Mouse (Mus musculus): Measurements from ENCODE around the gene Ror1. TPM values are rescaled to one million over a fixed set of nuclear protein-coding genes. Genes with fewer than 3 reads are reported as not detected.
A peak's percentile ranks its signal among the peaks of the same experiment; 100 is the strongest.

The Ror1 gene
- polyA plus RNA-seq (2015; fragmentation: Nextera tagmentation; extraction: Ambion mirVana) = 1.6 and 1.9 TPM in 2 replicates

DNA sequence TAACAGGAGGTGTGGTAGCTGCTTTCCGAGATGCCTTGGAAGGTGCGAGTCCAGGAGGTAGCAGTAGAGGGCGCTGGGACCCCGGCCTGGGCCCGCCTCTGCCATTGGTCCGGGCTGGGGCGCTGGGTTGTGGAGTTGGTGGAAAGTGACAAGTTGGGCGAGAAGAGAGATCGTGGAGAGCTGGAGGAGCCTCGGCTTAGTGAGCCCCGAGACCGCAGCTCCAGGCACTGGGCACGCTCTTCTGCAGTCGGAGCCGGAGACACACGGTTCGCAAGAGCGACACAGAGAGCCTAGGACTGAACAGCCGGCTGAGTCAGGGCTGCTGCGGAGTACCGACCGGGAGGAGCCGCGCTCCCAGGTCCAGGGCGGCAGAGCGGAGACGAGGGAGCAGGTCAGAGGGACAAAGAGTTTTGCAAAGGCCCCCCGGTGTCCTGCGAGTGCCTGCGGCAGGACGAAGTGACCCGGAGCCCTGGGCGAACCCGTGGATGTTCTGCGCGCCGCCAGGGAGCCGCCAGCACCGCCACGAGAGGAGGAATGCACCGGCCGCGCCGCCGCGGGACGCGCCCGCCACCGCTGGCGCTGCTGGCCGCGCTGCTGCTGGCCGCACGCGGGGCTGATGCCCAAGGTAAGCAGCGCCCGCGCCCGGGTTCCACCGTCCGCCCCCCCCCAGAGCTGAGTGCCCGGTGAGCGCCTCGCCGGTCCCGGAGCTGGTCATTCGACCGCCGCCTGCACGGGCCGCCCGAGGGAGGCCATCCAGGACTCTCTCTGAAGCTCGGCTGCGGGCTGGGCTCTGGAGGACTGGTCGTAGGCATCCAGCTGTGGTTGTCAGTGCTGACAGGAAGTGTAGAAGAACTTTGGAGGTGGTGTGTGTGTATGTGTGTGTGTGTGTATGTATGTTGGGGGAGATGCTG, at the start of gene Ror1:
Ror1 (plus strand) TSS at position 107 of the 911 bp plus-strand sequence.
- Histone ChIP-seq H3K27me3 (peaks cover 4% of the 10 kb centered on the region; the same call in 1 of the 2 replicates), H3K4me2 (peak within 1 kb of the TSS; percentile 79), H3K36me3 (no peaks in the 10 kb centered on the region), H3K4me3 (peak within 1 kb of the TSS; percentile 60), H3K9me3 (no peaks in the 10 kb centered on the region), H3K9ac (peak within 1 kb of the TSS; percentile 48), H3K4me1 (replicated peaks) (peaks cover 19% of the 10 kb centered on the region), H3K27ac (replicated peaks) (peak within 1 kb of the TSS; percentile 35)
- WGBS = under 1% methylated on average over 70 of the region's 76 CpGs
- peak; percentile 93 for ATAC-seq (ENCODE audit: low FRiP score, low read depth)

DNA sequence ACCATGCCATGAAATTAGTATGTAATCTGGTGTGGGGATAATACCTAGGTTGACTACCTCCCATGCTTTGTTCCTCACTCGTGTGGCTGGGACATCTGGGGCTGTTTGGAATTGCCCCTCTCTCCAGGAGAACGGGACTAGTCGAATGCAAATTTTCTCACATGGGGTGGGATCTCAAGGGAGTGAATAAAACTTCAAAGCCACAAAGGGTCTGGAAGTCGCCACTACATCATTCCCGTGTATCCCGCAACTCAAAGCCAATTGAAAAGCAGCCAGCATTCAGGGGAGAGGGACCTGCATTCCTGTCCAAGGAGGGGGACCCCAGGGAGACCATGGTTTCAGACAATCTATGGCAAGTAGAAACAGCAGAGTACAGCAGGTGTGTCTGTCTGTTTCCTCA, 48.5 kb upstream of the Ror1 start:
- Histone ChIP-seq H3K9ac (no peak overlapping the region), H3K27me3 (no peaks in the 10 kb centered on the region), H3K9me3 (no peaks in the 10 kb centered on the region), H3K36me3 (no peaks in the 10 kb centered on the region), H3K4me3 (no peak overlapping the region), H3K4me2 (no peak overlapping the region), H3K4me1 (replicated peaks) (no peaks in the 10 kb centered on the region; the same call in 1 of the 2 replicates), H3K27ac (replicated peaks) (no peak overlapping the region)
- ATAC-seq (ENCODE audit: low FRiP score, low read depth) = no peak
- WGBS = 30% methylated on average over 6 of the region's 6 CpGs

DNA sequence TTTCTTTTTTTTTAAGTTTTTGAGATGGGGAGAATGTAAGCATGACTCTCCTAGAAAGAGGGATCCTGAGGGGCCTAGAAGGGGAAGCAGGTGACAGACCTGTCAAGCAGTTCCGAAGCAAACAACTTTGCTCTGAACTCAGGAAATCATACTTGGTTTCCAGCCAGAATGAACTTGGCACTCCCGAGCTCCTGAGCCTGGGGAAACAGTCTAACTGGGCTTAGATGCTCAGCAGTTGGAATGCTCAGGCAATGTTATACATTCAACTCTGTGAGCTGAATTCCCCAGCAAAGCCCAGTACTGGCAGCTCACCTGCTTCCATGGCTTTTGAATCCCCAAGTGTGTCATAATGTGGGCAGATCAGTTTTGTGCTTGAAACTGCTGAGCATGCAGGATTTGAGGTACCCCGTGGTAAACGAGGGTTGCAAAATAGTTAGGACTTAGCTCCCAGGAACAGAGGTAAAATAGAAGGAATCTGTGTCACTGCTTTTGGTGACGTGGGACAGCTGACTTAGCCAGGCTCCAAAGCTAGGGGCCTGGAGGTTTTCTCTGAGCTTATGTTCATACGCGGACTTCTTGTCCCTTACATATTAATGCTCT, 47.1 kb upstream of the Ror1 start:
- ATAC-seq (ENCODE audit: low FRiP score, low read depth) = no peak
- no peak overlapping the region for H3K4me2 ChIP-seq
- H3K27ac ChIP-seq (replicated peaks) = no peak overlapping the region
- H3K36me3 ChIP-seq = no peaks in the 10 kb centered on the region
- no peak overlapping the region for H3K4me3 ChIP-seq
- H3K27me3 ChIP-seq = no peaks in the 10 kb centered on the region
- H3K9ac ChIP-seq = no peak overlapping the region
- no peaks in the 10 kb centered on the region for H3K9me3 ChIP-seq
- WGBS = 76% methylated on average over 7 of the region's 7 CpGs
- no peaks in the 10 kb centered on the region; the same call in 1 of the 2 replicates for H3K4me1 ChIP-seq (replicated peaks)

DNA sequence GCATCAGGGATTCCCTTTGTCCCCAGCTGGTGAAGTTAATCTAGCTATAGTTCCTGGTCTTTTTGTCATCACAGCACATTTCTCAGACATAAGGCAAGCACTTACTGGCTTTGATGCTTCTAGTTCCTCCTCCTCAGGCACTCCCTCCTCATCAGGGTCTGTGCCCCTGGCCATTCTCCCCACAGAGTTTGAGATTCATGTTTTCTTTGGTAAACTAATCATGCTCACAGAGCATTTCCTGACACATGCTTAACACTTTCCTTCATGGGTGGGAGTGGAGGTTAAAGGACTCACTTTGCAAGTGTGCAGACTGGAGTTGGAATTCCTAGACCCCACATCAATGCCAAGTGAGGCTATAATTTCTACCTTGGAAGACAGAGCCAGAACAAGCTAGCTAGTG, 43.8 kb upstream of the Ror1 start:
- no peaks in the 10 kb centered on the region for H3K9me3 ChIP-seq
- H3K27me3 ChIP-seq = no peaks in the 10 kb centered on the region
- no peaks in the 10 kb centered on the region for H3K36me3 ChIP-seq
- no peak overlapping the region for H3K27ac ChIP-seq (replicated peaks)
- no peak overlapping the region for H3K4me2 ChIP-seq
- ATAC-seq (ENCODE audit: low FRiP score, low read depth) = no peak
- no peak overlapping the region for H3K9ac ChIP-seq
- no peak overlapping the region for H3K4me3 ChIP-seq
- peaks cover 5% of the 10 kb centered on the region; the same call in 1 of the 2 replicates for H3K4me1 ChIP-seq (replicated peaks)

DNA sequence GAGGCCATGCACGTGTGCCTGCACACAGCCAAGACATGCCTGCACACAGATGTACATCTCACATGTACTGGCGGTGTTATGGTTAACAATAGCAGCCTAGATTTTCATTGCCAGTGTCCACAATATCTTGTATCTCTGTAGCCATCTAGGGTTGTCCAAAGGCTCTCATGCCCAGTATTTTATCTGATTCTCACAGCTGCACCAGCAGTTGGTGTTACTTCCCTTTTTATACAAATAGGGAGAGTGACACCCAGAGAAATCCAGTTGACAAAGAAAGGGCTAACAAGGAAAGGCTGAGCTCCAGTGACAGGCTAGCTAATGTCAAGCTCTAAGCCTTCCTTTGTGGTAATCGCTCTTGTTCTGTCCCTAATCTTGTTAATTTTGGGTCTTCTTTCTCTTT, 43.3 kb upstream of the Ror1 start:
- H3K27me3 ChIP-seq = no peaks in the 10 kb centered on the region
- no peaks in the 10 kb centered on the region for H3K9me3 ChIP-seq
- WGBS = 80% methylated on average over 3 of the region's 3 CpGs
- no peaks in the 10 kb centered on the region for H3K36me3 ChIP-seq
- H3K4me3 ChIP-seq = no peak overlapping the region
- no peak for ATAC-seq (ENCODE audit: low FRiP score, low read depth)
- no peak overlapping the region for H3K9ac ChIP-seq
- H3K27ac ChIP-seq (replicated peaks) = no peak overlapping the region
- H3K4me1 ChIP-seq (replicated peaks) = peaks cover 5% of the 10 kb centered on the region; the same call in 1 of the 2 replicates
- no peak overlapping the region for H3K4me2 ChIP-seq

GRCm38 (mm10) chr4:100056046-100056445, 39.5 kb upstream of the Ror1 start:
- Histone ChIP-seq H3K9ac (no peak overlapping the region), H3K27ac (replicated peaks) (no peak overlapping the region), H3K4me3 (no peak overlapping the region), H3K36me3 (no peaks in the 10 kb centered on the region), H3K27me3 (no peaks in the 10 kb centered on the region), H3K4me1 (replicated peaks) (0 out of 2 replicates have a peak, but pooled peaks cover 5% of the 10 kb centered on the region), H3K4me2 (no peak overlapping the region), H3K9me3 (no peaks in the 10 kb centered on the region)
- no peak for ATAC-seq (ENCODE audit: low FRiP score, low read depth)
- 71% methylated on average over 9 of the region's 9 CpGs for WGBS

DNA sequence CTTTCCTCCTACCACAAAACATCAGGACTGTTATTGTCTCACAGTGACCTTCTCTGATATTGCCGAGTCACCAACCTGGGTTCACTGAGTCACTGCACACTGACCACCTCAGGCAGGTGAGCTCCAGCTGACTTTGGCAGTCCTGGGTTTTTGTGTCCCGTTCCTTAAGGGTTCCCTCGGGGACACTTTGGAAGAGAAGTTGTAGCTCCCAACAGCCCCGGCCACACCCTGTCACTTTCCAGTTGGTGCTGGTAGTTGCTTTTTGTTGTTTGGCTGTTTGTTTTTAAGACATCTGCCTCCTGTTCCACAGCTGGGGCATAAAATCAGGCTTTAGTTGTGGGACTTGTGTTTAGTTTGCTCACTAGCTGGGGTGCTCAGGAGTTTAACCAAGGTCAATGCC, 39.1 kb upstream of the Ror1 start:
- WGBS = 82% methylated on average over 4 of the region's 4 CpGs
- no peaks in the 10 kb centered on the region for H3K36me3 ChIP-seq
- no peaks in the 10 kb centered on the region for H3K27me3 ChIP-seq
- H3K9ac ChIP-seq = no peak overlapping the region
- 0 out of 2 replicates have a peak, but pooled peaks cover 5% of the 10 kb centered on the region for H3K4me1 ChIP-seq (replicated peaks)
- no peak overlapping the region for H3K27ac ChIP-seq (replicated peaks)
- no peak overlapping the region for H3K4me3 ChIP-seq
- H3K9me3 ChIP-seq = no peaks in the 10 kb centered on the region
- no peak overlapping the region for H3K4me2 ChIP-seq
- no peak for ATAC-seq (ENCODE audit: low FRiP score, low read depth)

- Histone ChIP-seq H3K36me3 (no peaks in the 10 kb centered on the region), H3K27ac (replicated peaks) (no peak overlapping the region), H3K9me3 (no peaks in the 10 kb centered on the region), H3K9ac (no peak overlapping the region), H3K4me2 (no peak overlapping the region), H3K27me3 (no peaks in the 10 kb centered on the region), H3K4me3 (no peak overlapping the region), H3K4me1 (replicated peaks) (0 out of 2 replicates have a peak, but pooled peaks cover 5% of the 10 kb centered on the region)
- WGBS = 92% methylated on average over 13 of the region's 13 CpGs
- ATAC-seq (ENCODE audit: low FRiP score, low read depth) = no peak
Observed at GRCm38 (mm10) chr4:100057381-100057780, 38.2 kb upstream of the Ror1 start.

GRCm38 (mm10) chr4:100058631-100059030, 37.0 kb upstream of the Ror1 start:
- 94% methylated on average over 5 of the region's 5 CpGs for WGBS
- Histone ChIP-seq H3K9me3 (no peaks in the 10 kb centered on the region), H3K4me3 (no peak overlapping the region), H3K4me1 (replicated peaks) (0 out of 2 replicates have a peak, but pooled peaks cover 5% of the 10 kb centered on the region), H3K4me2 (no peak overlapping the region), H3K36me3 (no peaks in the 10 kb centered on the region), H3K27ac (replicated peaks) (no peak overlapping the region), H3K27me3 (no peaks in the 10 kb centered on the region), H3K9ac (no peak overlapping the region)
- no peak for ATAC-seq (ENCODE audit: low FRiP score, low read depth)

GRCm38 (mm10) chr4:100059811-100060210, 35.8 kb upstream of the Ror1 start:
- no peaks in the 10 kb centered on the region for H3K27me3 ChIP-seq
- no peaks in the 10 kb centered on the region for H3K36me3 ChIP-seq
- no peak overlapping the region for H3K9ac ChIP-seq
- WGBS = 62% methylated on average over 3 of the region's 3 CpGs
- no peak overlapping the region for H3K4me3 ChIP-seq
- H3K27ac ChIP-seq (replicated peaks) = no peak overlapping the region
- 0 out of 2 replicates have a peak, but pooled peaks cover 5% of the 10 kb centered on the region for H3K4me1 ChIP-seq (replicated peaks)
- no peaks in the 10 kb centered on the region for H3K9me3 ChIP-seq
- H3K4me2 ChIP-seq = no peak overlapping the region
- ATAC-seq (ENCODE audit: low FRiP score, low read depth) = no peak

GRCm38 (mm10) chr4:100061396-100062066, 34.1 kb upstream of the Ror1 start:
- no peaks in the 10 kb centered on the region for H3K4me1 ChIP-seq (replicated peaks)
- no peak overlapping the region for H3K27ac ChIP-seq (replicated peaks)
- no peaks in the 10 kb centered on the region for H3K9me3 ChIP-seq
- no peaks in the 10 kb centered on the region for H3K27me3 ChIP-seq
- no peak for ATAC-seq (ENCODE audit: low FRiP score, low read depth)
- no peak overlapping the region for H3K4me2 ChIP-seq
- H3K36me3 ChIP-seq = no peaks in the 10 kb centered on the region
- WGBS = 72% methylated on average over 19 of the region's 19 CpGs
- no peak overlapping the region for H3K4me3 ChIP-seq
- no peak overlapping the region for H3K9ac ChIP-seq

GRCm38 (mm10) chr4:100065686-100066085, 29.9 kb upstream of the Ror1 start:
- no peaks in the 10 kb centered on the region for H3K36me3 ChIP-seq
- 96% methylated on average over 2 of the region's 2 CpGs for WGBS
- no peak overlapping the region for H3K9ac ChIP-seq
- no peak overlapping the region for H3K4me2 ChIP-seq
- ATAC-seq (ENCODE audit: low FRiP score, low read depth) = no peak
- H3K9me3 ChIP-seq = no peaks in the 10 kb centered on the region
- no peaks in the 10 kb centered on the region for H3K4me1 ChIP-seq (replicated peaks)
- H3K27ac ChIP-seq (replicated peaks) = no peak overlapping the region
- no peak overlapping the region for H3K4me3 ChIP-seq
- no peaks in the 10 kb centered on the region for H3K27me3 ChIP-seq

Measured in hindbrain, embryonic 15.5 days (tissue).